Mouse (Mus musculus) olfactory bulb, adult 2 months (tissue): ENCODE data around the gene Naaladl2. TPM values are rescaled to one million over a fixed set of nuclear protein-coding genes. Genes with fewer than 3 reads are reported as not detected.

ENCODE experiments used
- H3K27ac ChIP-seq: fragments of 200-500 bp; 2 replicates; pipeline ENCODE4 v1.5.1; 2012; ENCODE audit warnings: low read depth, low read length; ENCODE audit not compliant: insufficient read depth
- H3K4me1 ChIP-seq: fragments of 200-500 bp; 2 replicates; pipeline ENCODE4 v1.6.1; 2012; ENCODE audit warnings: low read length; ENCODE audit not compliant: control insufficient read depth, insufficient read depth
- H3K4me3 ChIP-seq: fragments of 200-500 bp; 2 replicates; pipeline ENCODE4 v1.5.1; 2012; ENCODE audit warnings: mild to moderate bottlenecking, low read depth, low read length, moderate library complexity; ENCODE audit not compliant: insufficient read depth
- CTCF ChIP-seq: fragments of 200-500 bp; IDR thresholded peaks from 2 replicates; pipeline ENCODE4 v1.5.1; 2012; ENCODE audit warnings: low read depth, mild to moderate bottlenecking, low read length, moderate library complexity; ENCODE audit not compliant: insufficient read depth
- POLR2A ChIP-seq: fragments of 200-500 bp; IDR thresholded peaks from 2 replicates; pipeline ENCODE4 v1.6.1; 2012; ENCODE audit warnings: mild to moderate bottlenecking, low read depth, low read length, moderate library complexity; ENCODE audit not compliant: insufficient read depth
- WGBS: fragments of 180-500 bp; shearing (Covaris S2); methylation state at CpG from one replicate; pipeline ENCODE4 v1.1.7; 2018; 5-methylcytosine and 5-hydroxymethylcytosine counted together
- polyA plus RNA-seq: library from polyadenylated mRNA; stranded (reverse); fragments of >200 nt; gene quantifications from 2 replicates; pipeline ENCODE4 v1.2.4, GENCODE M21; 2012; ENCODE audit warnings: low replicate concordance; ENCODE audit not compliant: missing spikeins, insufficient read depth, insufficient read length

Naaladl2 gene
- polyA plus RNA-seq, 1 experiment: not detected

GRCm38 (mm10) chr3:24048217-24048616 is 1095.8 kb downstream of the Naaladl2 start:
- Histone ChIP-seq H3K4me3 (no peak overlapping the region), H3K27ac (no peak overlapping the region), H3K4me1 (no peaks in the 10 kb centered on the region)
- TF ChIP-seq CTCF (no peak), POLR2A (no peak)

DNA sequence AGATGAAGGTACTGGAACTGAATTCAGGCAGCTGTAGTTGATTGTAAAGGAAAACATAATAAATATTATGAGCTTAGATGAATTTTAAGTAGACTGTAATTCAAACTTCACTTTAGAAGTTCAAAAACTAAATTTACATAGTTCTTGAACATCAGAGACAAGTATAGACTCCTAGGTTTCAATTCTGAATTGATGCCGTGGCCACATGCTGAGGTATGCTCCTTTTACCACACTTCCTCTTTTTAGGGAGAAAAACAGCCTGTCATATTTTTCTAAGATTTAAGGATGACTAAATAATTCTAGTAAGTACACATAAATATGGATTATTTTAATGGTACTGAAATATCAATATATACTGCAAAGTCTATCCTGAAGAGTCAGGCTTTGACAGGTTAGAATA is 1142.3 kb downstream of the Naaladl2 start:
- Histone ChIP-seq H3K27ac (no peak overlapping the region), H3K4me3 (no peak overlapping the region), H3K4me1 (no peaks in the 10 kb centered on the region)
- TF ChIP-seq CTCF (no peak), POLR2A (no peak)
- WGBS: 93% methylated on average over 1 of the region's 1 CpGs

- Histone ChIP-seq H3K4me1 (no peaks in the 10 kb centered on the region), H3K27ac (no peak overlapping the region), H3K4me3 (no peak overlapping the region)
- TF ChIP-seq CTCF (no peak), POLR2A (no peak)
- 20% methylated on average over 1 of the region's 1 CpGs for WGBS
Observed at GRCm38 (mm10) chr3:23973727-23974126, 1170.3 kb downstream of the Naaladl2 start.

- no peak for TF ChIP-seq POLR2A
- no peak for TF ChIP-seq CTCF
- WGBS: 67% methylated on average over 4 of the region's 4 CpGs
- Histone ChIP-seq H3K4me1 (no peaks in the 10 kb centered on the region), H3K4me3 (no peak overlapping the region), H3K27ac (no peak overlapping the region)
Observed at GRCm38 (mm10) chr3:23972747-23973667, 1171.1 kb downstream of the Naaladl2 start.

DNA sequence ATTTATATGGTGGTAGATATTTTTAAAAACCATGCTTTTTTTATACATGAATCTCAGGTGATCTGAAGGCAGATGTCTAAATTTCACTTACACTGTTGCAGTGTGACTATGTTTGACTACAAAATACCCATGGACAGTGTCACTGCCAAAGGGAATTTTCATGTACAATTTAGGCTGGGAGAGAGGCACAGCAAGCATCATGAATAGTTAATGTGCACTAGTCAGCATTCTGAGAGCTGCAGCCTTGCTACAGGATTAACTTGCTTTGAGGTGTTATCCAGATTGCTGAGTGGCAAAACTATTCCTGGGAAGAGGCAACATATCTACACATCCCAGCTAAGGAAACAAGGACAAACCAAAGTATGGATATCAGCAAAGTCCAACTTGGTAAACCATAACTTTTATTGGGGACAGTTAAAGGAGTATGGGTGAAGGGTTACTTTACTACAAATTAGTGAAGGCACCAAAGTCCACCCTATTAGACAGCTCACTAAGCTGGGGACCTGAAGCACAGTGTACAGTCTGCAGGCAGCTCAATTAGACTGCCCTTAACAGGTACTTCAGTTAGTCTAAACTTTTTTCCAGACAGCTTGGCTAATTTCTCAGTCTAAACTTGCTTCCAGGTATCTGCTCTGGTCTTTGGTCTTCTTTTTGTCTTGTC is 1181.0 kb downstream of the Naaladl2 start:
- H3K4me3 ChIP-seq: no peak overlapping the region
- H3K27ac ChIP-seq: no peak overlapping the region
- TF ChIP-seq POLR2A (no peak), CTCF (no peak)
- no peaks in the 10 kb centered on the region for H3K4me1 ChIP-seq

DNA sequence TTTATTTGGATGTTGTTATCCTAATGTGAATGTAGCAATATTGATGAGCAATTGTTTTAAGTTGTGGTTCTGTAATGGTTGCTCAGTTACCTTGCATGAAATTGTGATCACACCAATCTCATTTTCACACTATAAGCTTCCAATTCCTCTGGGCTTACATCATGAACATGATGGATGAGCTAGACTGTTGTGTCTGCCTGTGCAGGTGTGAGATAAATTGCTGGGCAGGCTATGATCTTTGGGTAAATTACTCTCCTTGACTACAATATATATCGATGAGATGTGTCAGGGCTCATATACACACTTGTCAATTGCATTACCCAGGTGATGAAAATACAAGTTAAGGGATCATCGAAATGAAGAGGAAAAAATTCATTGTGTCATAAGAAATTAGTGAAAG is 1197.9 kb downstream of the Naaladl2 start:
- WGBS: 90% methylated on average over 2 of the region's 2 CpGs

DNA sequence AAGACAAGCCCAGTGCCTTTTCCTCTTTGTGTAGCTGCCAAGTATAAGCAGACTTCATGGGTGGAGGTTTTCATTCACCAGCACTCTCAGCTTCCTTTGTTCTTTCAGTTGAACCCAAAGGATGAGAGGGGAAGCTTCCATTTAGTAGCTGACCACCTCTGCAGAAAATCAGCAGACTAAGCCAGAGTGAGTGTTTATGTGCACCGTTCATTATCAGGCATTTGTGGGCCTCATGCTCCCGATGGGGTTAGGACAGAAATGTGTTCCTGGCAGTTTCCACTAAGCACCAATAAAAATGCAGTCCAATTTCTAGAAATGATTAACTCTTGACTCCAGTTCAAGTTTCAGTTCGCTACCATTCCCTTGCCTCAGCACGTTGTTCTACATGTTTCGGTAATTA is 1206.8 kb downstream of the Naaladl2 start:
- TF ChIP-seq POLR2A (no peak), CTCF (no peak)
- Histone ChIP-seq H3K27ac (no peak overlapping the region), H3K4me3 (no peak overlapping the region), H3K4me1 (no peaks in the 10 kb centered on the region)
- WGBS: 52% methylated on average over 5 of the region's 5 CpGs

More for the DNA sequence above, 1197.9 kb downstream of the Naaladl2 start:
- no peak overlapping the region for H3K27ac ChIP-seq
- TF ChIP-seq POLR2A: no peak
- no peak for TF ChIP-seq CTCF
- no peaks in the 10 kb centered on the region for H3K4me1 ChIP-seq
- no peak overlapping the region for H3K4me3 ChIP-seq

DNA sequence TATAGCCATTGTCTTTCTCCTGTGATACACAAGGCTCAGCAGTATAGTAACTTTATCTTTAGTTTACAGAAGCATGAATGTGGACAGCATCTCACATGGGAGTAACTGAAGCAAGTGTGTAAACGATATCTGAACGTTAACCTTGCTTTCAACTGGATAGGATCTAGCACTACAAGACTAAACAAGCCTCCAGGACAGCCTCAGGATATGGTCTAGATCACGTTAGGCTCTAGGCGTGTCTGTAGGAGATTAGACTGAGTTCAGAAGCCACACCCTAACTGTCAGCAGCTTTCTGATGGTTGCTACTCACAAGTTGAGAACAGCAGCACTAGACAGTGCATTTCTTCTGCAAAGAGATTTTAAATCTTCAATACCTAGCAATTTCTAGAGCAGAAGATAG is 1216.0 kb downstream of the Naaladl2 start:
- H3K4me3 ChIP-seq: no peak overlapping the region
- 92% methylated on average over 4 of the region's 4 CpGs for WGBS
- TF ChIP-seq CTCF (no peak), POLR2A (no peak)

DNA sequence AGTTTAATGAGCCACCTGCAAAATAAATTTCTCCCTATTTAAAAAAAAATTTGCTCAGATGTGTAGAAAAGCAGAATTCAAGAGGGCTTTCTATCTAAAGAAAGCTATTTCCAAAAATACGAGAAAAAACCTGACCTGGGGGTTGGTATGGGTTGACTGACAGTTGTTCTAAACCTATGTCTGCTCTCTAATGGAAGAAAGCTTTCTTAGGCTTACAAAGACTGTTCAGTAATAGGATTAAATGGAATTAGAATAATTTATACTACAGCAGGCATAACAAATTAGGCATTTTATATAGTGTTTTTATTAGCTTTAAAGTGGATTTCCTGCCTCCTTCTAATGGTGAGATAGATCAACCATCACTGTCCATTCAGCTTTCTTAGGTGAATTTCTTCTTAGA is 1236.4 kb downstream of the Naaladl2 start:
- Histone ChIP-seq H3K27ac (no peak overlapping the region), H3K4me1 (no peaks in the 10 kb centered on the region), H3K4me3 (no peak overlapping the region)
- WGBS: 79% methylated on average over 1 of the region's 1 CpGs
- no peak for TF ChIP-seq CTCF
- TF ChIP-seq POLR2A: no peak

More for the DNA sequence above, 1216.0 kb downstream of the Naaladl2 start:
- no peaks in the 10 kb centered on the region for H3K4me1 ChIP-seq
- H3K27ac ChIP-seq: no peak overlapping the region
